Mouse (Mus musculus) limb, embryonic 11.5 days (tissue): ENCODE measurements around the gene L3hypdh. TPM values are rescaled to one million over a fixed set of nuclear protein-coding genes. Genes with fewer than 3 reads are reported as not detected.

Experiments used
- ATAC-seq: fragments of 200-750 bp; cut with Nextera tagmentation; 2 replicates; pipeline ENCODE4 v1.8.0; 2017; ENCODE audit warnings: low read depth; ENCODE audit not compliant: insufficient number of reproducible peaks, low FRiP score, low TSS enrichment
- DNase-seq: peaks from one replicate; pipeline ENCODE4 v3.0.0-alpha.2; 2015; ENCODE audit warnings: low spot score
- H3K27ac ChIP-seq: fragments of 300-500 bp; sonication (generic); replicated peaks from 2 replicates; pipeline ENCODE4 v1.5.1; 2014; ENCODE audit warnings: low read depth, mild to moderate bottlenecking, low read length
- H3K27me3 ChIP-seq: fragments of 300-500 bp; sonication (generic); 2 replicates; pipeline ENCODE4 v1.6.1; 2014; ENCODE audit warnings: mild to moderate bottlenecking, low read length, mixed read lengths; ENCODE audit not compliant: control insufficient read depth, insufficient read depth
- H3K36me3 ChIP-seq: fragments of 300-500 bp; sonication (generic); 2 replicates; pipeline ENCODE4 v1.6.1; 2014; ENCODE audit warnings: mild to moderate bottlenecking, low read length, moderate library complexity, mixed read lengths; ENCODE audit not compliant: control insufficient read depth, insufficient read depth
- H3K4me1 ChIP-seq: fragments of 300-500 bp; sonication (generic); 2 replicates; pipeline ENCODE4 v1.6.1; 2014; ENCODE audit warnings: low read length, mixed read lengths; ENCODE audit not compliant: control insufficient read depth, insufficient read depth
- H3K4me2 ChIP-seq: fragments of 300-500 bp; sonication (generic); 2 replicates; pipeline ENCODE4 v1.6.1; 2014; ENCODE audit warnings: low read depth, mild to moderate bottlenecking, moderate library complexity; ENCODE audit not compliant: severe bottlenecking
- H3K4me3 ChIP-seq: fragments of 300-500 bp; sonication (generic); 2 replicates; pipeline ENCODE4 v1.5.1; 2014; ENCODE audit warnings: low read depth, low read length
- H3K9ac ChIP-seq: fragments of 300-500 bp; sonication (generic); 2 replicates; pipeline ENCODE4 v1.6.1; 2014; ENCODE audit warnings: mild to moderate bottlenecking, low read length
- H3K9me3 ChIP-seq: fragments of 300-500 bp; sonication (generic); 2 replicates; pipeline ENCODE4 v1.6.1; 2016; ENCODE audit warnings: low read length; ENCODE audit not compliant: control insufficient read depth
- WGBS: fragments of 180-500 bp; shearing (Covaris S2); extraction: QIAGEN DNeasy Blood & Tissue Kit; methylation state at CpG from one replicate; pipeline ENCODE4 v1.1.7; 2014; 5-methylcytosine and 5-hydroxymethylcytosine counted together
- microRNA-seq: library from miRNA; unstranded; fragments of <30 nt; microRNA quantifications from one replicate; pipeline ENCODE4, GENCODE M21; 2016
- polyA plus RNA-seq: library from polyadenylated mRNA; unstranded; fragments of >200 nt; fragmentation: Nextera tagmentation; extraction: Ambion mirVana; gene quantifications from 2 replicates; pipeline ENCODE4 v1.2.1, GENCODE M21; 2014

Gene L3hypdh
- polyA plus RNA-seq, 1 experiment from 2014 or later: 12.4 TPM

- Histone ChIP-seq H3K36me3 (no peaks in the 10 kb centered on the region), H3K9me3 (no peaks in the 10 kb centered on the region), H3K4me3 (no peak overlapping the region), H3K4me1 (no peaks in the 10 kb centered on the region; the same call in 1 of the 2 replicates), H3K27me3 (no peaks in the 10 kb centered on the region), H3K9ac (no peak overlapping the region), H3K4me2 (no peak overlapping the region), H3K27ac (no peak overlapping the region)
- ATAC-seq: no peak
- 92% methylated on average over 5 of the region's 5 CpGs for WGBS
- no peak for DNase-seq
Measured at GRCm38 (mm10) chr12:72023572-72023971, 61.7 kb downstream of the L3hypdh start.

Small RNA genes within 50 kb of the gene (microRNA-seq; reads per million reads assigned to microRNA genes)
- not detected for gene Gm24466

Other genes with a start within 250 kb of the L3hypdh start
- gene Gpr135, start 14.3 kb downstream of the L3hypdh start, polyA plus RNA-seq: 0.47 TPM in 2 replicates
- gene Jkamp, start 150 bp upstream of the L3hypdh start, polyA plus RNA-seq: 50.1 and 53.7 TPM in 2 replicates
- not detected in 2 replicates for gene Ccdc175, start 99.6 kb upstream of the L3hypdh start, polyA plus RNA-seq